ENCODE assay signal across 9 mouse cellular contexts in the genomic region with DNA sequence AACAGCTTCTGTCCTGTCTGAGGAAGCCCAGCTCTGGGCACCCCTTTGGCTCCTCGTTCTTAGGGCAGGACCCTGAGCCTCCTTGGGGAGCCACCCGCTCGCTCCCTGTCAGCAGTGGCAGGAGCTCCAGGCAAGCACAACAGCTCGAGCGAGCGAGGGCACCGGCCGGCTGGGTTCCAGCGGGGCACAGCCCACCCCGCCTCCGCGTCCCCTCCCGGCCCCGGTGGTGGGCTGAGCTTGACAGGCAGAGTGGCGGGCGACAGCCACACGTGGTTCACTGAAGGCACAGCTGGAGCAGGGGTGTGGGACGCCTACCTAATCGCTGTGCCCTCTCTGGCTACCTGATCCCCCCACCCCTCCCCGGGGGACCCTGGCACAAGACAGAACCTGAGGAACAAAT. TPM values are rescaled to one million over a fixed set of nuclear protein-coding genes. Genes with fewer than 3 reads are reported as not detected.
DNase-seq lines count a peak whose midpoint lies in the region; ATAC-seq and TF ChIP-seq lines count a peak whose summit lies in the region.
"Had no signal": no experiment of that assay in that cellular context is flagged by ENCODE, and none has a peak within 500 bp of the region (broad histone marks: within the 10 kb centered on the region; RNA-seq: fewer than 3 reads in every experiment).

No protein-coding gene starts in this region.

- H3K9me3 ChIP-seq in kidney, embryonic 14.5 days (ENCODE audit: control insufficient read depth, low read length): no peaks in the 10 kb centered on the region
- H3K9me3 ChIP-seq in heart, postnatal 0 days (replicated peaks; ENCODE audit: control insufficient read depth, low read length): no peaks in the 10 kb centered on the region
- no peaks in the 10 kb centered on the region for H3K9me3 ChIP-seq in midbrain, embryonic 13.5 days

- no peak for TF ChIP-seq EP300 in heart, postnatal 0 days (IDR thresholded peaks at IDR 0.05; ENCODE audit: low read depth)

- H3K27ac ChIP-seq in kidney, embryonic 14.5 days (ENCODE audit: low read depth, low read length): no peak overlapping the region
- no peak overlapping the region for H3K27ac ChIP-seq in heart, postnatal 0 days (ENCODE audit: low read depth)
- H3K27ac ChIP-seq in midbrain, embryonic 13.5 days: no peak overlapping the region

- TF ChIP-seq CTCF in heart, postnatal 0 days (IDR thresholded peaks at IDR 0.05; ENCODE audit: low read depth): no peak

- no peaks in the 10 kb centered on the region for H3K36me3 ChIP-seq in kidney, embryonic 14.5 days (ENCODE audit: control insufficient read depth, insufficient read depth, low read length)
- no peaks in the 10 kb centered on the region for H3K36me3 ChIP-seq in heart, postnatal 0 days (replicated peaks; ENCODE audit: control insufficient read depth, insufficient read depth, low read length)
- no peaks in the 10 kb centered on the region for H3K36me3 ChIP-seq in midbrain, embryonic 13.5 days

- peak; percentile 62; the same call in 1 of the 2 replicates for ATAC-seq in kidney, embryonic 14.5 days (ENCODE audit: low FRiP score, low TSS enrichment)
- ATAC-seq in heart, postnatal 0 days (ENCODE audit: insufficient read depth, low read depth): peak; percentile 49; the same call in 1 of the 2 replicates
- peak; percentile 79 for ATAC-seq in midbrain, embryonic 13.5 days

- peaks cover 21% of the 10 kb centered on the region for H3K27me3 ChIP-seq in kidney, embryonic 14.5 days (ENCODE audit: control insufficient read depth, insufficient read depth, low read length)
- H3K27me3 ChIP-seq in heart, postnatal 0 days (ENCODE audit: control insufficient read depth, insufficient read depth, low read length): peaks cover 21% of the 10 kb centered on the region
- peaks cover 36% of the 10 kb centered on the region for H3K27me3 ChIP-seq in midbrain, embryonic 13.5 days

- under 1% methylated on average over 18 of the region's 20 CpGs for WGBS in kidney, embryonic 14.5 days
- under 1% methylated on average over 20 of the region's 20 CpGs for WGBS in heart, postnatal 0 days
- WGBS in midbrain, embryonic 13.5 days: 2% methylated on average over 20 of the region's 20 CpGs

- H3K4me1 ChIP-seq in kidney, embryonic 14.5 days (ENCODE audit: control insufficient read depth, insufficient read depth, low read length): no peaks in the 10 kb centered on the region
- H3K4me1 ChIP-seq in heart, postnatal 0 days (ENCODE audit: control insufficient read depth, insufficient read depth): no peaks in the 10 kb centered on the region
- H3K4me1 ChIP-seq in midbrain, embryonic 13.5 days (replicated peaks): peaks cover 22% of the 10 kb centered on the region

- H3K4me3 ChIP-seq in kidney, embryonic 14.5 days (ENCODE audit: low read length): peak overlapping the region; percentile 41
- peak overlapping the region; percentile 44 for H3K4me3 ChIP-seq in heart, postnatal 0 days (ENCODE audit: low read depth, low read length)
- H3K4me3 ChIP-seq in midbrain, embryonic 13.5 days (replicated peaks): peak overlapping the region; percentile 46

- H3K9ac ChIP-seq in kidney, embryonic 14.5 days (ENCODE audit: low read depth, low read length): peak overlapping the region; percentile 38; the same call in 1 of the 2 replicates
- peak overlapping the region; percentile 38; the same call in 1 of the 2 replicates for H3K9ac ChIP-seq in heart, postnatal 0 days (replicated peaks; ENCODE audit: low read depth, low read length)
- peak overlapping the region; percentile 63 for H3K9ac ChIP-seq in midbrain, embryonic 13.5 days (replicated peaks)

- H3K4me2 ChIP-seq in kidney, embryonic 14.5 days (replicated peaks; ENCODE audit: low read depth, low read length): peak overlapping the region; percentile 85
- H3K4me2 ChIP-seq in heart, postnatal 0 days (ENCODE audit: low read depth, low read length): peak overlapping the region; percentile 92
- H3K4me2 ChIP-seq in midbrain, embryonic 13.5 days (replicated peaks): peak overlapping the region; percentile 93

- DNase-seq in kidney, postnatal 14 days: no peak
- DNase-seq in brain, adult 2 months (ENCODE audit: low read depth, low spot score): peak; percentile 24
- no peak for DNase-seq in heart, postnatal 0 days (ENCODE audit: low spot score)
- DNase-seq in spleen, adult 18-20 months: no peak
- DNase-seq in adipocyte (ENCODE audit: low spot score): no peak
- DNase-seq in layer of hippocampus, postnatal 36 days: no peak

RNA-seq across cellular contexts. Expression of a gene that starts 0.5 kb away (rescaled TPM):
- 0.05 and 0.16 TPM in 2 replicates for polyA plus RNA-seq in kidney, embryonic 14.5 days (2014; fragmentation: Nextera tagmentation; extraction: Ambion mirVana)
- total RNA-seq in heart, postnatal 0 days (2014; rRNA removed; ENCODE audit: low replicate concordance): 0.61 TPM in 1 of 2 replicates, not detected in the other
- 0.11 and 0.15 TPM in 2 replicates for polyA plus RNA-seq in heart, postnatal 0 days (2015; fragmentation: Nextera tagmentation; extraction: Ambion mirVana)
- 1.2 and 2.0 TPM in 2 replicates for polyA plus RNA-seq in midbrain, embryonic 13.5 days (2015; fragmentation: Nextera tagmentation; extraction: Ambion mirVana)
- total RNA-seq in layer of hippocampus, postnatal 36 days (2021): 1 to 10 TPM; 5.2 to 5.7 TPM
- polyA plus RNA-seq: large intestine, adult 2 months had no signal

RNA-seq across cellular contexts. Expression of a gene that starts 16.7 kb away (rescaled TPM):
- polyA plus RNA-seq in kidney, embryonic 14.5 days (2014; fragmentation: Nextera tagmentation; extraction: Ambion mirVana): 109 and 110 TPM in 2 replicates
- total RNA-seq in heart, postnatal 0 days (2014; rRNA removed; ENCODE audit: low replicate concordance): 5.4 and 8.8 TPM in 2 replicates
- polyA plus RNA-seq in heart, postnatal 0 days (2015; fragmentation: Nextera tagmentation; extraction: Ambion mirVana): 13.6 and 13.8 TPM in 2 replicates
- polyA plus RNA-seq in midbrain, embryonic 13.5 days (2015; fragmentation: Nextera tagmentation; extraction: Ambion mirVana): 82.2 and 86.3 TPM in 2 replicates
- total RNA-seq in layer of hippocampus, postnatal 36 days (2021): 10 to 100 TPM; 42.7 to 45.5 TPM
